Mouse (Mus musculus): ENCODE measurements around the gene Adamtsl3. TPM values are rescaled to one million over a fixed set of nuclear protein-coding genes. Genes with fewer than 3 reads are reported as not detected.
A peak's percentile ranks its signal among the peaks of the same experiment; 100 is the strongest.

The Adamtsl3 gene
- polyA plus RNA-seq, 1 experiment: 33.1 TPM

- H3K4me1 ChIP-seq (ENCODE audit: control insufficient read depth, insufficient read depth, low read length): no peaks in the 10 kb centered on the region
- no peak overlapping the region; the same call in 1 of the 2 replicates for H3K27ac ChIP-seq (ENCODE audit: insufficient read depth, low read length)
- no peak overlapping the region for H3K4me3 ChIP-seq (ENCODE audit: insufficient read depth, low read length)
- TF ChIP-seq POLR2A (IDR thresholded peaks at IDR 0.05; ENCODE audit: low read depth, low read length) (no peak), CTCF (IDR thresholded peaks at IDR 0.05; ENCODE audit: borderline replicate concordance, insufficient read depth, low read length) (no peak)
These were observed 232.3 kb downstream of the Adamtsl3 start for GRCm38 (mm10) chr7:82567811-82568210.

- no peak overlapping the region for H3K27ac ChIP-seq (ENCODE audit: insufficient read depth, low read length)
- H3K4me1 ChIP-seq (ENCODE audit: control insufficient read depth, insufficient read depth, low read length): no peaks in the 10 kb centered on the region
- no peak overlapping the region for H3K4me3 ChIP-seq (ENCODE audit: insufficient read depth, low read length)
- TF ChIP-seq POLR2A (IDR thresholded peaks at IDR 0.05; ENCODE audit: low read depth, low read length): no peak
- no peak for TF ChIP-seq CTCF (IDR thresholded peaks at IDR 0.05; ENCODE audit: borderline replicate concordance, insufficient read depth, low read length)
These were observed 237.5 kb downstream of the Adamtsl3 start for GRCm38 (mm10) chr7:82572981-82573380.

GRCm38 (mm10) chr7:82580007-82580406 lies 244.5 kb downstream of the Adamtsl3 start:
- H3K4me3 ChIP-seq (ENCODE audit: insufficient read depth, low read length): no peak overlapping the region
- no peaks in the 10 kb centered on the region for H3K4me1 ChIP-seq (ENCODE audit: control insufficient read depth, insufficient read depth, low read length)
- H3K27ac ChIP-seq (ENCODE audit: insufficient read depth, low read length): peak overlapping the region; percentile 45; the same call in 1 of the 2 replicates
- TF ChIP-seq POLR2A (IDR thresholded peaks at IDR 0.05; ENCODE audit: low read depth, low read length) (no peak), CTCF (IDR thresholded peaks at IDR 0.05; ENCODE audit: borderline replicate concordance, insufficient read depth, low read length) (no peak)

GRCm38 (mm10) chr7:82581802-82582201 lies 246.3 kb downstream of the Adamtsl3 start:
- no peak for TF ChIP-seq CTCF (IDR thresholded peaks at IDR 0.05; ENCODE audit: borderline replicate concordance, insufficient read depth, low read length)
- TF ChIP-seq POLR2A (IDR thresholded peaks at IDR 0.05; ENCODE audit: low read depth, low read length): no peak
- no peak overlapping the region for H3K4me3 ChIP-seq (ENCODE audit: insufficient read depth, low read length)
- H3K4me1 ChIP-seq (ENCODE audit: control insufficient read depth, insufficient read depth, low read length): no peaks in the 10 kb centered on the region
- H3K27ac ChIP-seq (ENCODE audit: insufficient read depth, low read length): no peak overlapping the region

GRCm38 (mm10) chr7:82582534-82582933 lies 247.0 kb downstream of the Adamtsl3 start:
- Histone ChIP-seq H3K4me3 (ENCODE audit: insufficient read depth, low read length) (no peak overlapping the region), H3K27ac (ENCODE audit: insufficient read depth, low read length) (no peak overlapping the region), H3K4me1 (ENCODE audit: control insufficient read depth, insufficient read depth, low read length) (no peaks in the 10 kb centered on the region)
- no peak for TF ChIP-seq CTCF (IDR thresholded peaks at IDR 0.05; ENCODE audit: borderline replicate concordance, insufficient read depth, low read length)

GRCm38 (mm10) chr7:82590931-82591330 lies 255.4 kb downstream of the Adamtsl3 start:
- H3K4me1 ChIP-seq (ENCODE audit: control insufficient read depth, insufficient read depth, low read length): no peaks in the 10 kb centered on the region; the same call in 1 of the 2 replicates
- TF ChIP-seq POLR2A (IDR thresholded peaks at IDR 0.05; ENCODE audit: low read depth, low read length) (no peak), CTCF (IDR thresholded peaks at IDR 0.05; ENCODE audit: borderline replicate concordance, insufficient read depth, low read length) (no peak)
- H3K4me3 ChIP-seq (ENCODE audit: insufficient read depth, low read length): no peak overlapping the region
- H3K27ac ChIP-seq (ENCODE audit: insufficient read depth, low read length): peak overlapping the region; percentile 5; the same call in 1 of the 2 replicates

GRCm38 (mm10) chr7:82602008-82602407 lies 266.5 kb downstream of the Adamtsl3 start:
- Histone ChIP-seq H3K27ac (ENCODE audit: insufficient read depth, low read length) (no peak overlapping the region), H3K4me3 (ENCODE audit: insufficient read depth, low read length) (no peak overlapping the region), H3K4me1 (ENCODE audit: control insufficient read depth, insufficient read depth, low read length) (no peaks in the 10 kb centered on the region)
- TF ChIP-seq CTCF (IDR thresholded peaks at IDR 0.05; ENCODE audit: borderline replicate concordance, insufficient read depth, low read length): no peak
- TF ChIP-seq POLR2A (IDR thresholded peaks at IDR 0.05; ENCODE audit: low read depth, low read length): no peak

GRCm38 (mm10) chr7:82605425-82605824 lies 269.9 kb downstream of the Adamtsl3 start:
- TF ChIP-seq POLR2A (IDR thresholded peaks at IDR 0.05; ENCODE audit: low read depth, low read length) (no peak), CTCF (IDR thresholded peaks at IDR 0.05; ENCODE audit: borderline replicate concordance, insufficient read depth, low read length) (no peak)
- Histone ChIP-seq H3K4me3 (ENCODE audit: insufficient read depth, low read length) (no peak overlapping the region), H3K4me1 (ENCODE audit: control insufficient read depth, insufficient read depth, low read length) (no peaks in the 10 kb centered on the region), H3K27ac (ENCODE audit: insufficient read depth, low read length) (no peak overlapping the region)

- no peak overlapping the region for H3K4me3 ChIP-seq (ENCODE audit: insufficient read depth, low read length)
- no peak for TF ChIP-seq CTCF (IDR thresholded peaks at IDR 0.05; ENCODE audit: borderline replicate concordance, insufficient read depth, low read length)
- no peak for TF ChIP-seq POLR2A (IDR thresholded peaks at IDR 0.05; ENCODE audit: low read depth, low read length)
- no peak overlapping the region for H3K27ac ChIP-seq (ENCODE audit: insufficient read depth, low read length)
- H3K4me1 ChIP-seq (ENCODE audit: control insufficient read depth, insufficient read depth, low read length): no peaks in the 10 kb centered on the region
These were observed 274.1 kb downstream of the Adamtsl3 start for GRCm38 (mm10) chr7:82609629-82610028.

GRCm38 (mm10) chr7:82625342-82625741 lies 289.8 kb downstream of the Adamtsl3 start:
- Histone ChIP-seq H3K4me1 (ENCODE audit: control insufficient read depth, insufficient read depth, low read length) (no peaks in the 10 kb centered on the region; the same call in 1 of the 2 replicates), H3K4me3 (ENCODE audit: insufficient read depth, low read length) (no peak overlapping the region), H3K27ac (ENCODE audit: insufficient read depth, low read length) (no peak overlapping the region)
- TF ChIP-seq CTCF (IDR thresholded peaks at IDR 0.05; ENCODE audit: borderline replicate concordance, insufficient read depth, low read length) (no peak), POLR2A (IDR thresholded peaks at IDR 0.05; ENCODE audit: low read depth, low read length) (no peak)

- Histone ChIP-seq H3K4me1 (ENCODE audit: control insufficient read depth, insufficient read depth, low read length) (0 out of 2 replicates have a peak, but pooled peaks cover 5% of the 10 kb centered on the region), H3K27ac (ENCODE audit: insufficient read depth, low read length) (no peak overlapping the region), H3K4me3 (ENCODE audit: insufficient read depth, low read length) (no peak overlapping the region)
- TF ChIP-seq CTCF (IDR thresholded peaks at IDR 0.05; ENCODE audit: borderline replicate concordance, insufficient read depth, low read length) (no peak), POLR2A (IDR thresholded peaks at IDR 0.05; ENCODE audit: low read depth, low read length) (no peak)
These were observed 311.7 kb downstream of the Adamtsl3 start for GRCm38 (mm10) chr7:82647183-82647582.
